In genomic region chr11:121260211-121260906, GRCm38 (mm10) we compare ENCODE assay signal across 8 mouse cellular contexts. TPM values are rescaled to one million over a fixed set of nuclear protein-coding genes. Genes with fewer than 3 reads are reported as not detected.
DNase-seq lines count a peak whose midpoint lies in the region; ATAC-seq and TF ChIP-seq lines count a peak whose summit lies in the region.

No protein-coding gene starts in this region.

- peak overlapping the region; percentile 91 for H3K27ac ChIP-seq in layer of hippocampus, adult 2 months
- peak overlapping the region; percentile 67 for H3K27ac ChIP-seq in heart, adult 2 months
- H3K27ac ChIP-seq in kidney, embryonic 16.5 days (ENCODE audit: low read length) = peak overlapping the region; percentile 65
- 0 out of 2 replicates have a peak overlapping the region, but pooled peaks have one; percentile 71 for H3K27ac ChIP-seq in neural tube, embryonic 12.5 days

- H3K9me3 ChIP-seq in kidney, embryonic 16.5 days (ENCODE audit: low read length) = no peaks in the 10 kb centered on the region
- no peaks in the 10 kb centered on the region for H3K9me3 ChIP-seq in neural tube, embryonic 12.5 days

- intact Hi-C loops in heart, adult 2 months (cut with DNase I) = loop anchor here (10.0 kb wide), 1 partner anchor 424 kb away; no protein-coding TSS in a partner anchor

- peak; percentile 1; the same call in 1 of the 2 replicates for ATAC-seq in kidney, embryonic 16.5 days (ENCODE audit: low FRiP score, low TSS enrichment)
- peak; percentile 14; the same call in 1 of the 2 replicates for ATAC-seq in neural tube, embryonic 12.5 days (ENCODE audit: low FRiP score, low read depth)

- peak overlapping the region; percentile 97 for H3K9ac ChIP-seq in heart, adult 2 months (ENCODE audit: low read depth, low read length)
- H3K9ac ChIP-seq in kidney, embryonic 16.5 days (replicated peaks; ENCODE audit: low read length) = peak overlapping the region; percentile 94
- H3K9ac ChIP-seq in neural tube, embryonic 12.5 days = peak overlapping the region; percentile 98

- H3K27me3 ChIP-seq in heart, adult 2 months (ENCODE audit: control insufficient read depth, insufficient read depth, low read length) = no peaks in the 10 kb centered on the region
- no peaks in the 10 kb centered on the region for H3K27me3 ChIP-seq in kidney, embryonic 16.5 days (ENCODE audit: insufficient read depth, low read length)
- no peaks in the 10 kb centered on the region for H3K27me3 ChIP-seq in neural tube, embryonic 12.5 days (replicated peaks)

- WGBS in heart, adult 2 months = under 1% methylated on average over 59 of the region's 60 CpGs
- 0% methylated on average over 55 of the region's 60 CpGs for WGBS in kidney, embryonic 16.5 days
- WGBS in lung, adult 2 months = under 1% methylated on average over 57 of the region's 60 CpGs
- under 1% methylated on average over 60 of the region's 60 CpGs for WGBS in neural tube, embryonic 12.5 days

- H3K36me3 ChIP-seq in heart, adult 2 months (ENCODE audit: control insufficient read depth, insufficient read depth, low read length) = peaks cover 7% of the 10 kb centered on the region; the same call in 1 of the 2 replicates
- peaks cover 17% of the 10 kb centered on the region for H3K36me3 ChIP-seq in kidney, embryonic 16.5 days (ENCODE audit: insufficient read depth, low read length)
- peaks cover 41% of the 10 kb centered on the region for H3K36me3 ChIP-seq in neural tube, embryonic 12.5 days

- peak overlapping the region; percentile 91 for H3K4me3 ChIP-seq in layer of hippocampus, adult 2 months
- H3K4me3 ChIP-seq in heart, adult 2 months = peak overlapping the region; percentile 91
- peak overlapping the region; percentile 99 for H3K4me3 ChIP-seq in kidney, embryonic 16.5 days (ENCODE audit: low read length)
- peak overlapping the region; percentile 95 for H3K4me3 ChIP-seq in lung, adult 2 months (replicated peaks; ENCODE audit: extremely low read depth, low read depth, low read length)
- peak overlapping the region; percentile 99 for H3K4me3 ChIP-seq in neural tube, embryonic 12.5 days

- no peak for TF ChIP-seq POLR2A in heart, adult 2 months (IDR thresholded peaks at IDR 0.05; ENCODE audit: insufficient read depth, low read depth, low read length)
- TF ChIP-seq POLR2A in lung, adult 2 months (IDR thresholded peaks at IDR 0.05; ENCODE audit: borderline replicate concordance, extremely low read depth, low read depth, low read length) = no peak

- peaks cover 9% of the 10 kb centered on the region for H3K79me2 ChIP-seq in heart, adult 2 months (replicated peaks; ENCODE audit: control insufficient read depth, insufficient read depth, low read length)

- peaks cover 5% of the 10 kb centered on the region for H3K4me1 ChIP-seq in heart, adult 2 months (ENCODE audit: control insufficient read depth, insufficient read depth, low read length)
- H3K4me1 ChIP-seq in kidney, embryonic 16.5 days (ENCODE audit: insufficient read depth, low read length) = peaks cover 18% of the 10 kb centered on the region
- peaks cover 5% of the 10 kb centered on the region; the same call in 1 of the 2 replicates for H3K4me1 ChIP-seq in lung, adult 2 months (ENCODE audit: control insufficient read depth, insufficient read depth, low read length)
- peaks cover 10% of the 10 kb centered on the region; the same call in 1 of the 2 replicates for H3K4me1 ChIP-seq in neural tube, embryonic 12.5 days

- TF ChIP-seq CTCF in layer of hippocampus, adult 2 months (conservative IDR thresholded peaks at IDR 0.05) = no peak
- no peak for TF ChIP-seq CTCF in heart, adult 2 months (IDR thresholded peaks at IDR 0.05)
- TF ChIP-seq CTCF in lung, adult 2 months (IDR thresholded peaks at IDR 0.05; ENCODE audit: insufficient read depth, low read length) = no peak

- DNase-seq in layer of hippocampus, adult 2 months (ENCODE audit: low spot score in 2 of 2) = no peak
- no peak for DNase-seq in layer of hippocampus, adult 9-10 months (ENCODE audit: low spot score)
- peak; percentile 50 for DNase-seq in embryo, embryonic 11 days
- DNase-seq in heart, adult 2 months = peak; percentile 46 to 60
- peak; percentile 42 for DNase-seq in lung, adult 2 months
- peak; percentile 29 to 45 for DNase-seq in thymus, adult 18-20 months

- no peak for TF ChIP-seq EP300 in heart, adult 2 months (IDR thresholded peaks at IDR 0.05; ENCODE audit: insufficient read depth, low read depth, low read length)

- H3K4me2 ChIP-seq in kidney, embryonic 16.5 days (replicated peaks; ENCODE audit: low read depth, low read length) = peak overlapping the region; percentile 93
- H3K4me2 ChIP-seq in neural tube, embryonic 12.5 days (replicated peaks) = peak overlapping the region; percentile 72

RNA-seq across cellular contexts. Expression of gene Foxk2, which starts 0.6 kb away (rescaled TPM):
- 10 to 100 TPM; 69.1 to 76.5 TPM for total RNA-seq in layer of hippocampus, adult 2 months (2021)
- total RNA-seq in heart, adult 2 months (2021) = 10 to 100 TPM; 20.3 to 22.0 TPM
- 13.6 and 19.4 TPM in 2 replicates for polyA plus RNA-seq in heart, adult 2 months (2012; rRNA removed)
- polyA plus RNA-seq in kidney, embryonic 16.5 days (2015; fragmentation: Nextera tagmentation; extraction: Ambion mirVana) = 7.1 and 8.8 TPM in 2 replicates
- 30.3 and 34.2 TPM in 2 replicates for polyA plus RNA-seq in lung, adult 2 months (2012; rRNA removed)
- 15.2 and 15.3 TPM in 2 replicates for polyA plus RNA-seq in neural tube, embryonic 12.5 days (2016; fragmentation: Nextera tagmentation; extraction: Ambion mirVana)

RNA-seq across cellular contexts. Expression of gene Narf, which starts 23.3 kb away (rescaled TPM):
- 10 to 100 TPM; 42.4 to 48.1 TPM for total RNA-seq in layer of hippocampus, adult 2 months (2021)
- total RNA-seq in heart, adult 2 months (2021) = 100 to 1,000 TPM in 1 of 2 experiments, 10 to 100 TPM in 1; 76.7 to 102 TPM
- 91.4 and 145 TPM in 2 replicates for polyA plus RNA-seq in heart, adult 2 months (2012; rRNA removed)
- 70.9 and 76.0 TPM in 2 replicates for polyA plus RNA-seq in kidney, embryonic 16.5 days (2015; fragmentation: Nextera tagmentation; extraction: Ambion mirVana)
- 16.6 and 21.5 TPM in 2 replicates for polyA plus RNA-seq in lung, adult 2 months (2012; rRNA removed)
- 90.2 and 96.2 TPM in 2 replicates for polyA plus RNA-seq in neural tube, embryonic 12.5 days (2016; fragmentation: Nextera tagmentation; extraction: Ambion mirVana)

RNA-seq across cellular contexts. Expression of gene Cybc1, which starts 31.2 kb away (rescaled TPM):
- 10 to 100 TPM; 20.5 to 21.4 TPM for total RNA-seq in layer of hippocampus, adult 2 months (2021)
- total RNA-seq in heart, adult 2 months (2021) = 1 to 10 TPM; 7.6 TPM
- 10.4 and 15.2 TPM in 2 replicates for polyA plus RNA-seq in heart, adult 2 months (2012; rRNA removed)
- polyA plus RNA-seq in kidney, embryonic 16.5 days (2015; fragmentation: Nextera tagmentation; extraction: Ambion mirVana) = 40.4 and 41.0 TPM in 2 replicates
- 23.7 and 25.3 TPM in 2 replicates for polyA plus RNA-seq in lung, adult 2 months (2012; rRNA removed)
- 41.2 and 42.1 TPM in 2 replicates for polyA plus RNA-seq in neural tube, embryonic 12.5 days (2016; fragmentation: Nextera tagmentation; extraction: Ambion mirVana)

RNA-seq across cellular contexts. Expression of gene Ogfod3, which starts 55.8 kb away (rescaled TPM):
- total RNA-seq in layer of hippocampus, adult 2 months (2021) = 1 to 10 TPM; 6.7 to 7.7 TPM
- total RNA-seq in heart, adult 2 months (2021) = 10 to 100 TPM; 15.8 to 19.8 TPM
- 12.5 and 15.8 TPM in 2 replicates for polyA plus RNA-seq in heart, adult 2 months (2012; rRNA removed)
- 30.8 and 39.7 TPM in 2 replicates for polyA plus RNA-seq in kidney, embryonic 16.5 days (2015; fragmentation: Nextera tagmentation; extraction: Ambion mirVana)
- 11.5 and 14.1 TPM in 2 replicates for polyA plus RNA-seq in lung, adult 2 months (2012; rRNA removed)
- 18.2 and 19.7 TPM in 2 replicates for polyA plus RNA-seq in neural tube, embryonic 12.5 days (2016; fragmentation: Nextera tagmentation; extraction: Ambion mirVana)

RNA-seq across cellular contexts. Expression of gene Hexdc, which starts 56.1 kb away (rescaled TPM):
- 10 to 100 TPM; 19.3 to 26.3 TPM for total RNA-seq in layer of hippocampus, adult 2 months (2021)
- total RNA-seq in heart, adult 2 months (2021) = 1 to 10 TPM; 6.7 to 7.6 TPM
- 10.1 and 15.6 TPM in 2 replicates for polyA plus RNA-seq in heart, adult 2 months (2012; rRNA removed)
- 11.3 and 11.8 TPM in 2 replicates for polyA plus RNA-seq in kidney, embryonic 16.5 days (2015; fragmentation: Nextera tagmentation; extraction: Ambion mirVana)
- 13.4 and 13.9 TPM in 2 replicates for polyA plus RNA-seq in lung, adult 2 months (2012; rRNA removed)
- 12.2 and 13.1 TPM in 2 replicates for polyA plus RNA-seq in neural tube, embryonic 12.5 days (2016; fragmentation: Nextera tagmentation; extraction: Ambion mirVana)

Comparison
In these comparisons a context has a peak if more than half of its experiments do, and no peak if none do; other contexts are left out.
1. DNase-seq: peak in embryo, embryonic 11 days (single experiment), heart, adult 2 months (2 of 2), lung, adult 2 months (single experiment) and thymus, adult 18-20 months (2 of 2); none in layer of hippocampus, adult 2 months (0 of 2) and layer of hippocampus, adult 9-10 months (single experiment).
2. Peak in every context shown above with its lines, with median percentiles within 50 percentile points of each other: H3K27ac ChIP-seq, H3K4me3 ChIP-seq and H3K9ac ChIP-seq.